Mouse (Mus musculus): ENCODE data around the gene Itgav. TPM values are rescaled to one million over a fixed set of nuclear protein-coding genes. Genes with fewer than 3 reads are reported as not detected.

Itgav gene
- total and polyA plus RNA-seq, 3 experiments: 6.5 to 7.2 TPM; not detected in 1

- DNase-seq (ENCODE audit: low read depth, low spot score): no peak
- Histone ChIP-seq H3K27me3 (ENCODE audit: control insufficient read depth in 1 of 2, insufficient read depth in 2 of 2, low read length in 2 of 2) (peaks cover 0 to 1% of the 10 kb centered on the region in 2 experiments; a peak in 2 of 4 replicates), H3K27ac (ENCODE audit: control insufficient read depth, low read depth, low read length) (no peak overlapping the region), H3K79me2 (ENCODE audit: control insufficient read depth, insufficient read depth, low read length, poor library complexity) (no peaks in the 10 kb centered on the region), H3K9me3 (replicated peaks; ENCODE audit: insufficient read depth, low read length) (no peaks in the 10 kb centered on the region), H3K4me3 (ENCODE audit: control insufficient read depth in 1 of 2, insufficient read depth in 1 of 2, low read depth in 2 of 2, low read length in 2 of 2) (no peak overlapping the region), H3K9ac (ENCODE audit: control insufficient read depth, low read depth, low read length, poor library complexity, severe bottlenecking) (no peak overlapping the region), H3K36me3 (ENCODE audit: control insufficient read depth in 1 of 2, insufficient read depth in 2 of 2, low read length in 2 of 2) (no peaks in the 10 kb centered on the region), H3K4me1 (ENCODE audit: control insufficient read depth in 1 of 2, insufficient read depth in 2 of 2, low read length in 2 of 2) (no peaks in the 10 kb centered on the region)
- TF ChIP-seq ZC3H11A (IDR thresholded peaks at IDR 0.05; ENCODE audit: low read depth, low read length) (no peak), SIN3A (IDR thresholded peaks at IDR 0.05; ENCODE audit: low read length) (no peak), HCFC1 (IDR thresholded peaks at IDR 0.05; ENCODE audit: low read depth, low read length) (no peak), CHD1 (IDR thresholded peaks at IDR 0.05; ENCODE audit: low read depth, low read length) (no peak), MYB (IDR thresholded peaks at IDR 0.05; ENCODE audit: low read depth, low read length) (no peak), POLR2A (IDR thresholded peaks at IDR 0.05; ENCODE audit: control insufficient read depth in 1 of 2, insufficient read depth in 1 of 2, low read depth in 1 of 2, low read length in 2 of 2, poor library complexity in 1 of 2) (no peak), NELFE (IDR thresholded peaks at IDR 0.05; ENCODE audit: low read depth, low read length) (no peak), GABPA (IDR thresholded peaks at IDR 0.05; ENCODE audit: low read depth, low read length) (no peak), POLR2AphosphoS2 (IDR thresholded peaks at IDR 0.05; ENCODE audit: low read length) (no peak), TCF12 (IDR thresholded peaks at IDR 0.05; ENCODE audit: low read depth, low read length) (no peak), CHD2 (IDR thresholded peaks at IDR 0.05; ENCODE audit: low read length) (no peak), ZKSCAN1 (IDR thresholded peaks at IDR 0.05; ENCODE audit: low read depth, low read length) (no peak), MXI1 (IDR thresholded peaks at IDR 0.05; ENCODE audit: low read depth, low read length) (no peak), EP300 (IDR thresholded peaks at IDR 0.05; ENCODE audit: low read depth in 1 of 2, low read length in 2 of 2) (no peak), MAFK (IDR thresholded peaks at IDR 0.05; ENCODE audit: borderline replicate concordance, low read depth, low read length) (no peak), RCOR1 (IDR thresholded peaks at IDR 0.05; ENCODE audit: low read depth, low read length) (no peak), CTCF (IDR thresholded peaks at IDR 0.05 in 2 of 3, conservative IDR thresholded peaks at IDR 0.05 in 1 of 3; ENCODE audit: control insufficient read depth in 1 of 3, insufficient read depth in 1 of 3, low read depth in 2 of 3, low read length in 3 of 3, poor library complexity in 1 of 3, severe bottlenecking in 1 of 3) (no peak), SMC3 (IDR thresholded peaks at IDR 0.05; ENCODE audit: low read depth, low read length) (no peak)
Observed at GRCm38 (mm10) chr2:83825161-83825560, 101.0 kb downstream of the Itgav start.

- Histone ChIP-seq H3K9ac (ENCODE audit: control insufficient read depth, low read depth, low read length, poor library complexity, severe bottlenecking) (no peak overlapping the region), H3K27ac (ENCODE audit: control insufficient read depth, low read depth, low read length) (no peak overlapping the region), H3K79me2 (ENCODE audit: control insufficient read depth, insufficient read depth, low read length, poor library complexity) (no peaks in the 10 kb centered on the region), H3K4me1 (ENCODE audit: control insufficient read depth in 1 of 2, insufficient read depth in 2 of 2, low read length in 2 of 2) (no peaks in the 10 kb centered on the region), H3K4me3 (ENCODE audit: control insufficient read depth in 1 of 2, insufficient read depth in 1 of 2, low read depth in 2 of 2, low read length in 2 of 2) (no peak overlapping the region), H3K36me3 (ENCODE audit: control insufficient read depth in 1 of 2, insufficient read depth in 2 of 2, low read length in 2 of 2) (no peaks in the 10 kb centered on the region), H3K27me3 (ENCODE audit: control insufficient read depth in 1 of 2, insufficient read depth in 2 of 2, low read length in 2 of 2) (peaks cover 2 to 4% of the 10 kb centered on the region in 2 experiments; a peak in 3 of 4 replicates), H3K9me3 (replicated peaks; ENCODE audit: insufficient read depth, low read length) (no peaks in the 10 kb centered on the region)
- TF ChIP-seq TCF12 (IDR thresholded peaks at IDR 0.05; ENCODE audit: low read depth, low read length): no peak
- no peak for TF ChIP-seq MEF2A (IDR thresholded peaks at IDR 0.05; ENCODE audit: extremely low read depth, insufficient replicate concordance, low read depth, low read length, poor library complexity, severe bottlenecking)
- DNase-seq (ENCODE audit: low read depth, low spot score): no peak
Observed at GRCm38 (mm10) chr2:83828895-83829539, 104.8 kb downstream of the Itgav start.
